Mouse (Mus musculus): ENCODE measurements around the gene Focad.

- no peak for TF ChIP-seq CTCF (IDR thresholded peaks at IDR 0.05; ENCODE audit: control insufficient read depth, insufficient read depth, insufficient read length)
- TF ChIP-seq FOSL1 (IDR thresholded peaks at IDR 0.05; ENCODE audit: insufficient read depth, low read length, poor library complexity, severe bottlenecking), result no peak
- TF ChIP-seq MYOG (IDR thresholded peaks at IDR 0.05; ENCODE audit: control insufficient read depth, extremely low read depth, insufficient read length), result no peak
- no peak for TF ChIP-seq MYOD1 (IDR thresholded peaks at IDR 0.05; ENCODE audit: control insufficient read depth, insufficient read length, low read depth)
- TF ChIP-seq USF1 (IDR thresholded peaks at IDR 0.05; ENCODE audit: low read depth), result no peak
- no peak for TF ChIP-seq CEBPB (IDR thresholded peaks at IDR 0.05; ENCODE audit: low read depth)
Measured at GRCm38 (mm10) chr4:88117942-88118341, 23.5 kb downstream of the Focad start.
